Mouse (Mus musculus) WW6 (cell line): ENCODE results near the gene Il21.

Experiments used
- DNase-seq: peaks from one replicate; pipeline ENCODE4 v3.0.0-alpha.2; 2013; ENCODE audit warnings: low read depth, low spot score

The Il21 gene

DNA sequence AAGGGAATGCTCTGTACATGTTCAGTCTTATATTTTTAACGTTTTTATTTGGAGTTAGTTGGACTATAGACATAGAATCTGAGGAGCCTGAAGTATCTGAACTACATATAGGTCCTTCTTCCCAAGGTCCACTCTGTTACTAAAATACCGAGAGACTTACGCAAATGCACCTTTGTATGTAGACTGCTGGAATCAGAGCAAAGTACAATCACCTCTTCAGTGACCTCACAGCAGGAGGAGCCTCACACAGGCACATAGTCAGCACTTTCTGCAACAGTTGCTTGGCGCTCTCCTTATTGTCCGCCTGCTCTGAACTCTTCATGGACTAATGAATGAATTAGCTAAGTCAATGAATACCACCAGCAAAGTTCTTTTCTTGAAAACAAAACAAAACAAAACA, 34.1 kb downstream of the Il21 start:
- no peak for DNase-seq

DNA sequence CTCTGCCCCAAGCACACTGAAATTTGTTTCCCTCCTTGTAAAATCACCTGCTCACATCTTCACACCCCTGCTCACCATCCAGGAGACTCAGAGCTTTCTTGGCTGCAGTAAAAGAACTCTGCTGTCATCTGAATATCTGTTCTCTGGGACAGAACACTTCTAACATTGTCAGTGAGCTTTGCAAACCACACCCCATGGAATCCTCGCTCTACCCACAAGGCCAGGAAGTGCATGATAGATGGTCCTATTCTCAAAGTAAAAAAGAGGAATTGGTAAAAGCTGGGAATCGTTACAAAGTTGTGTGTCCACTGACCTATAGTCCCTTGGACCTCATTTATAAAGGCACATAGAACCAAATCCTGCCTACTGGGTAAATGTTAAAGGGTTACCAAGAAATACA, 40.5 kb downstream of the Il21 start:
- DNase-seq: no peak

DNA sequence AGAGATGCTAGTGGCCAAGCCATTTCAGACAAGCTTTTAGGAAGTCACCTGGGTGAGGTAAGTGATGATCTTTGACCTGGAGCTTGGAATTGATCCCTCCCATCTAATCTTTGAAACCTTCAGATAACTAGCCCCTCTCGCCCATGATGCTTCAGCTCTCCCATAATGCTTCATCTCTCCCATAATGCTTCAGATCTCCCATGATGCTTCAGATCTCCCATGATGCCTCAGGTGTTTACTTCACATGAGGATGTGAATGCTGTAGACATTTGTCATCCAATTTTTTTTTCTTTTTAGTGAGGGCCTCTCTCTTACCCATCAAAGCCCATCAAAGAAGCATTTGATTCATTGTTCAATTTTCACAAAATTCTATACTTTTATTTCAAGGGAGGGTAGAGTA, 46.9 kb downstream of the Il21 start:
- DNase-seq: no peak

DNA sequence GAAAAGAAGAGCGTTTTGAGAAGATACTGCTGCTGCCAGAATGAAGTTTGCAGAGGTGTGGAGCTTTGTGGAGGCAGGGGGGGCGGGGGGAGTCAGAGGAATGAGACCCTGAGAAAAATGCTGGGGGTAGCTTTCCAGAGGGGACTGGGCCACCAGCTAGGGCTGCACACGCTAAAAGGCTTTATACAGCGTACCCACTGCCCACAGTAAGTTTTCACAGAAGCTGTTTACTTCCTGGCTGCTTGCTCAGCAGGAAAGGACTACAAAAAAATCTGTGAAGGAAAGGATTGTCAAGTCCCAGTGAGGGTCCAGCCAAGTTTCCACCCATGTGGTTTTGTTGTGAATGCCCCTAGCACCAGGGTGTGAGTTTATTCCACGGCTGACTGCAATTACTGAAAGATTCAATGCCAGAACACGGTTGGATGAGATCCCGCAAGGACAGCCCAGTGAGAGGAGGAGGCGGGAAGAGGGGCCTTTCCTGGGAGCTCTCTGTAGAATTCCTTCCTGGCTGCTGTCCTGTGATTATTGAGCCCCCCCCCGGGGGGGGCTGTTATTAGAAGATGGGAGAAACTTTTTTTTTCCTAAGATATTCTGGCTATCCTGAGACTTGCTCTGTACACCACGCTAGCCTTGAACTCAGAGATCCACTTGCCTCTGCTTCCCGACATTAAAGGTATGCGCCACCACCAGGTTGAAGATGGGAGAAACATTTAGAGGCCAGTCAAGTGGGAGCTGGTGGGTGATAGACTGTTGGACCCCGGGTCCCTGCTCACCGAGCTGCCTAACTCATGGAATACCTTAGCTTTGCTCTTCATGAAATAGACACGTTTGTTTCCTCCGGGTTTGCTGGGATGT, 49.8 kb downstream of the Il21 start:
- no peak for DNase-seq

DNA sequence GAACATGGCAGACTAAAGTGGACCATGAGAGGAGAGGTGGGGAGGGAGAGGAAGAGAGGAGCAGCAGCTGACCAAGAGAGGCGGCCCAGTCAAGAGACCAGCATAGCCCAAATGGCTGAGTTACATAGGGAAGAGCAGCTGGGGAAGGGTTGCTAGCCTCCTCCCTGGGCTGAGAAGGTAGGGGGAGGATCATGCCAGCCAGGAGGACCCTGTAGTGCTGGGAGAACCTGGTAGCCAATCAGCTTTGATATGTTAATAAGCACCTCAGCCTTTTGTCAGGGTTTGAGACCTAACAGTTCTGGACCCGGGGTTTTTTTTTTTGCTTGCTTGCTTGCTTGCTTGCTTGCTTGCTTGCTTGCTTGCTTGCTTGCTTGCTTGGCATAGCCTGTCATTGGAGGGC, 51.4 kb downstream of the Il21 start:
- no peak for DNase-seq

DNA sequence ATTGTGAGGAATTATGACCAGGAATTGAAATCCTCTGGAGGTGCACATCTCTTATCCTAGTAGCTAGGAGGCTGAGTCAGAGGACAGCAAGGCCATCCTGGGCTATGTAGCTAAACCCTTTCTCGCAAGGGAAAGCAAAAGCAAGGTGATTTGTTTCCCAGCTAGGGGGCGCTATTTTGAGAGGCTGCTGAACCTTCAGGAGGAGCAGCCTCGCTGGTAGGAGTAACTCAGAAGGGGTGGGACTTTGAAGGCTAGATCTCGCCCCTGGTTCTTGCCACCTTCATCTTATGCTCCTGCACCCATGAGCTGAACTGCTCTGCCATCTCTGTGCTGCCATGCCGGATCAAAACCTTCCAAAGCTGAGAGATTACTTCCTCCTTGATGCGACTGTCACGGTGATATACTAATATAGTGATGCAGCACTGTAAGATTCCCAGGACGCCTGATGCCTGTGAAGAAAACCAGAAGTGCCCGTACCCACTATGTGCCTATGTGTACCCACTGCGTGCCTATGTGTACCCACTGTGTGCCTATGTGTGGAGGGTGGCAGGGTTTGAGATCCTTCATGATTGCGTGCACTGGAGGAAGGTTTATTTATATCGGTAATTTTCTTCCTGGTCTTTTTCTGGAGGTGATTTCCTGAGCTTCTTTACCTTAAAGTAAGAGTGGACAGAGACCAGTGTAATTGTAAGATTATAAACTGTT, 52.2 kb downstream of the Il21 start:
- no peak for DNase-seq

DNA sequence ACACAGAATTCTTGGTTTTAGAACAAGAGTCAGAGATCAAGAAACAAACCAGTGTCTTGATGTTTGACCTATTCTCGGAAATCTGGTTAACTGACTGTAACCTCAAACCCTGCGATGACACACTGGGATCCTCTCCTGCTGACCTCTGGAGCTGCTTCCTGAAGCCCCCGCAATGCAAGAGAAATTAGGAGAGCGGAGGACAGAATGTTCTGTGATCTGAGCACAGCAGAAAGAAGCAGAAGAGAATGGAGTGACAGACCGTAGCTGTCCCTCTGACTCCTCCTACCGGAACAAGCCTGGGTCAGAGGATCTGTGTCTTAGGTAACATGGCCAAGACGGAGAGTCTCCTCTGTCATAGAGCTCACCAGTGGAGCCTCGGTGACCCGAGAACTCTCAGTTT, 53.0 kb downstream of the Il21 start:
- DNase-seq: no peak

DNA sequence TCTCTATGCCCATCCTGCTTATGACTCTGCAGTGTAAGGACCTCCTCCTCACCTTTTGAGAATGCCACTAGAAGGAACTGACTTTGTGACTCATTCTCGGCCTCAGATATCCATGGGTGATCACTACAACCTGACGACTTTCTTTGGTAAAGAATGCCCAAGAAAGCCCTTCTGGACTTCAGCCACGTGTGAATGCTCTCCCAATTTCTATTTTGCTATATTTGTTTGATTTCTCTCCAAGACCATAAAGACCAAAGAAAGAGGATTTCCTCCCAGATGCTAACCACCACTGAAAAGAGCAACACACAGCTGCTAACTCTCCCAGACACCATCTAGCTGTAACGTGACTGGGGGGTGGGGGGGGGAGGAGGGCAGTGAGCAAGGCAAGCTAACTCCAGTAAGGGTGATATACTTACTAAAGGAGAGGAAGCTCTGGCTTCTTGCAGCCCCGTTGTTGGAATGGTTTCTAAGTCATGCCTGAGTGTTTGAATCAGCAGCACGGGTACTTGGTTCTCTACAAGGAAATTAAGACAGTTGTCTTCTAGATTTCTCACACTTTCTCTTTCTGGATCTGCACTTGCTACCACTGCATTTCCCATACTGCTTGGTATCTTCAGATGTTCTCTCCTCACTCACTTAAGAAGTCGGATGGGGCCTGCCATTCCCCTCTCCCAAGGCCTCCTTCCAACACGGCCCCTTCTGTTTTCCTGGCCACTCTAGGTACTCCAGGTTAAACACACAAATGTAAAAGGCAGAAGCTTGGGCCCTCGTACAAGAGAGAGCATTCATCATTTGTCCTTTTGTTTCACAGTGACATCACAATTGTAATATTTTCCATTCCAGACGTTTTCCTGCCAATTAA, 57.5 kb downstream of the Il21 start:
- DNase-seq: no peak

DNA sequence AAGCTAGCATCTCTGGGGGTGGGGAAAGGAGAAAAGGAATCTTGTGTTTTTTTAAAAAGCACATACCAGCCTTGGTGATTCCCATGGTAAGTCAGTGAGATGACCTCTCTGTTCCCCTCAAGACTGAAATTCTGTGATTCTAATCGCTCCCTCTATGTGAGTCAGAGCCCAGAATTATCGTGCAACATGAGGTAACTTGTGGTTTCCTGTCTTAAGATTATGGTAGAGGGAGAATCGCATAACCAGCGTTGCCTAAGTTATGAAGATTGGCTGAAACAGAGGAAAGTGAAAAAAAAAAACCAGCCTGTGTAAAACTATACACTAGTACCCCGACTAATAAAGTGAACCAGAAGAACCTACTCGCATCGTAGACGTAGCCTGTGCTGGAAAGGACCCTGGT, 59.2 kb downstream of the Il21 start:
- DNase-seq: no peak
